Mouse (Mus musculus) lung, embryonic 16.5 days (tissue): Measurements from ENCODE around the gene Grik4. TPM values are rescaled to one million over a fixed set of nuclear protein-coding genes. Genes with fewer than 3 reads are reported as not detected.

Experiments used
- ATAC-seq: fragments of 200-750 bp; cut with Nextera tagmentation; 2 replicates; pipeline ENCODE4 v1.8.0; 2017; ENCODE audit warnings: low read depth, mild to moderate bottlenecking, moderate library complexity
- H3K27ac ChIP-seq: fragments of 300-500 bp; sonication (generic); 2 replicates; pipeline ENCODE4 v1.5.1; 2014; ENCODE audit warnings: mild to moderate bottlenecking, control low read depth, low read length
- H3K27me3 ChIP-seq: fragments of 300-500 bp; sonication (generic); 2 replicates; pipeline ENCODE4 v1.6.1; 2014; ENCODE audit warnings: low read depth, low read length, mixed read lengths; ENCODE audit not compliant: control insufficient read depth, insufficient read depth
- H3K36me3 ChIP-seq: fragments of 300-500 bp; sonication (generic); 2 replicates; pipeline ENCODE4 v1.6.1; 2014; ENCODE audit warnings: low read length; ENCODE audit not compliant: control insufficient read depth, insufficient read depth
- H3K4me1 ChIP-seq: fragments of 300-500 bp; sonication (generic); replicated peaks from 2 replicates; pipeline ENCODE4 v1.6.1; 2014; ENCODE audit warnings: low read length, mixed read lengths; ENCODE audit not compliant: control insufficient read depth, insufficient read depth
- H3K4me2 ChIP-seq: fragments of 300-500 bp; sonication (generic); 2 replicates; pipeline ENCODE4 v1.6.1; 2014; ENCODE audit warnings: low read depth, low read length, control low read depth
- H3K4me3 ChIP-seq: fragments of 300-500 bp; sonication (generic); 2 replicates; pipeline ENCODE4 v1.5.1; 2014; ENCODE audit warnings: mild to moderate bottlenecking, low read length, control low read depth
- H3K9ac ChIP-seq: fragments of 300-500 bp; sonication (generic); 2 replicates; pipeline ENCODE4 v1.6.1; 2014; ENCODE audit warnings: low read length, control low read depth
- H3K9me3 ChIP-seq: fragments of 300-500 bp; sonication (generic); 2 replicates; pipeline ENCODE4 v1.6.1; 2016; ENCODE audit warnings: low read length; ENCODE audit not compliant: control insufficient read depth
- WGBS: fragments of 180-500 bp; shearing (Covaris S2); extraction: QIAGEN DNeasy Blood & Tissue Kit; methylation state at CpG from one replicate; pipeline ENCODE4 v1.1.7; 2014; 5-methylcytosine and 5-hydroxymethylcytosine counted together
- polyA plus RNA-seq: library from polyadenylated mRNA; unstranded; fragments of >200 nt; fragmentation: Nextera tagmentation; extraction: Ambion mirVana; gene quantifications from 2 replicates; pipeline ENCODE4 v1.2.1, GENCODE M21; 2015

Gene Grik4
- polyA plus RNA-seq, 1 experiment from 2014 or later = 2.3 TPM

DNA sequence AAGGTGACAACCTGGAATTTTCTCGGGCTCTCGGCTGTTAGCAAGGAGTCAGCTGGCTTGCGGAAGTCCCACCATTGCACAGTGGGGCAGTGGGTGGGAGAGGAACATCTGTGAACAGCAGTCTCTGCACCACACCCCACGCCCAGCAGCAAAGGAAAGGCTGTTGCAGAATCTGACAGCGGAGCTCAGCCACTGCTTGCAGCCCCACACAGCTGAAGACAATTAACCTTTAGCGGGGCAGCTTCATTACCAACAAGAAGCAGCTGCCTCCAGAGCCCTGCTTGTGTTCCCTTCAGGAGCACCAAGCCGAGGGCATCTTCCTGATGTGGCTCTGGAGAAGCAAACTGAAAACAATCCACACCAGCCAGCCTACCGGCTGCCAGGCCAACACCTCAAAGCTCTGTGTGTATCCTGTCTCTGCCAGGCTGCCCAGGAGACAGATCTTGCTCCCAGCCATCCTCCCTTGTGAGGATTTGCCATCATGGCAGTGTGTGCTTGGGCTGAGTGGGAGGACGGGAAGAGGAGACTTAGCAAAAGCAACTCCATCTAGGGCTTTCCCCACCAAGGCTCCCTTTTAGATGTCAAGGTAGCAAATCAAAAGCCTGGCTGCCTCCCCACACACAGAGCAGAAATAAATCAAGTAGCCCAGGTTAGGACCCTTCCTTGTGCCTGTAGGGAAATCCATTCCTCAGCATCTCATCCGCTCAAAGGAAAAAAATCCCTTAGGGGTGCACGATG, 179.3 kb downstream of the Grik4 start:
- H3K4me2 ChIP-seq = no peak overlapping the region
- no peak overlapping the region for H3K4me3 ChIP-seq
- no peaks in the 10 kb centered on the region for H3K9me3 ChIP-seq
- no peaks in the 10 kb centered on the region for H3K27me3 ChIP-seq
- H3K4me1 ChIP-seq = peaks cover 5% of the 10 kb centered on the region; the same call in 1 of the 2 replicates
- no peak overlapping the region for H3K27ac ChIP-seq
- no peak overlapping the region for H3K9ac ChIP-seq
- 39% methylated on average over 11 of the region's 11 CpGs for WGBS
- ATAC-seq = peak; percentile 26; the same call in 1 of the 2 replicates
- no peaks in the 10 kb centered on the region for H3K36me3 ChIP-seq

DNA sequence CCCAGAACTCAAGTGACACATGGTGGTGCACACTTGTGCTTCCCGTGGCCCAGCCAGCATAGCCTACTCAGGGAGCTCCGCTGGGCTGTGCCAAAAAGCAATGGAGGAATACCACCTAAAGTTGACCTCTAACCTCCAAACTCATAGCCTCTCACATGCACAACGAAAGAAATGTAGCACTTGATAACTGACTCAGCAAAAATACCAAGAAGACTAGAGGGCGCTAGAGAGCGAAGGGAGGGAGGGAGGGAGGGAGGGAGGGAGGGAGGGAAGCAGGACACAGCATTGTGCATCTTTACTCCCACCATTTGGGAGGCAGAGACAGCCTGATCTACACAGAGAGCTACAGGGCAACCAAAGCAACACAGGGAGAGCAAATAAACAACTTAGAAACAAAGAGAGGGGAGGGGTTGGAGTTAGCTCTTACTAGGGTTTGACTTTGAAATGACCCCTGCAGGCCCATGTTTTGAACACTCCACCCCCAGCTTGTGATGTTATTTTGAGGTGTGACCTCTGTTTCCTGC, 185.5 kb downstream of the Grik4 start:
- H3K27ac ChIP-seq = no peak overlapping the region
- 50% methylated on average over 5 of the region's 5 CpGs for WGBS

GRCm38 (mm10) chr9:42757012-42757640, 187.2 kb downstream of the Grik4 start:
- no peaks in the 10 kb centered on the region for H3K9me3 ChIP-seq
- no peak overlapping the region for H3K27ac ChIP-seq
- no peak overlapping the region for H3K4me2 ChIP-seq
- no peaks in the 10 kb centered on the region for H3K27me3 ChIP-seq
- ATAC-seq = no peak
- no peaks in the 10 kb centered on the region for H3K4me1 ChIP-seq
- no peaks in the 10 kb centered on the region for H3K36me3 ChIP-seq
- H3K4me3 ChIP-seq = no peak overlapping the region
- WGBS = 68% methylated on average over 3 of the region's 3 CpGs
- H3K9ac ChIP-seq = no peak overlapping the region

More for the DNA sequence above, 185.5 kb downstream of the Grik4 start:
- H3K4me3 ChIP-seq = no peak overlapping the region
- H3K9me3 ChIP-seq = no peaks in the 10 kb centered on the region
- H3K9ac ChIP-seq = no peak overlapping the region
- 0 out of 2 replicates have a peak, but pooled peaks cover 1% of the 10 kb centered on the region for H3K4me1 ChIP-seq
- no peaks in the 10 kb centered on the region for H3K27me3 ChIP-seq
- H3K4me2 ChIP-seq = no peak overlapping the region
- no peak for ATAC-seq
- H3K36me3 ChIP-seq = no peaks in the 10 kb centered on the region

DNA sequence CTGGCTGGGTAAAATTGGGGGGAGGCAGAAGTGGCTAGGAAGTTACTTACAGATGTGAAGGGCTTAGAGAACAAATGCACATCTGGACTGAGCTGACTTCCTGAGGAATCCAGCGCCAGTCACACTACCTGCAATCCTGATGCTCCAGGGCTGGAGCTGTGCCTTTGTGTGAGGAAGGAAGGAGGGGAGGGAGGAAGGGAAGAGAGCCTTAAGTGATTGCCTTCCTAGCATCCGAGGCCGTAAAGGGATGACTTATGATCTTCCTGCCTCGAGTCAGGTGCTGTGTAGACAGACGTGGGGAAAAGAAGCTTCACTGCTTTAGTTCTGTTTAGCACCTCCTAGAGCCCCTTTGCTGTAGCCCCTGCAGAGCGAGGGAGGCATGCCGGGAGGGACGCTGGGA, 189.6 kb downstream of the Grik4 start:
- WGBS = 36% methylated on average over 8 of the region's 8 CpGs
- no peaks in the 10 kb centered on the region for H3K4me1 ChIP-seq
- no peak overlapping the region for H3K9ac ChIP-seq
- H3K27me3 ChIP-seq = no peaks in the 10 kb centered on the region
- ATAC-seq = no peak
- H3K9me3 ChIP-seq = no peaks in the 10 kb centered on the region
- H3K4me2 ChIP-seq = no peak overlapping the region
- H3K27ac ChIP-seq = no peak overlapping the region
- H3K36me3 ChIP-seq = no peaks in the 10 kb centered on the region
- no peak overlapping the region for H3K4me3 ChIP-seq

GRCm38 (mm10) chr9:42751160-42751559, 193.1 kb downstream of the Grik4 start:
- no peak for ATAC-seq
- Histone ChIP-seq H3K4me1 (no peaks in the 10 kb centered on the region), H3K9me3 (no peaks in the 10 kb centered on the region), H3K27me3 (no peaks in the 10 kb centered on the region), H3K9ac (no peak overlapping the region), H3K4me3 (no peak overlapping the region), H3K27ac (no peak overlapping the region), H3K36me3 (no peaks in the 10 kb centered on the region), H3K4me2 (no peak overlapping the region)
- 59% methylated on average over 2 of the region's 2 CpGs for WGBS

- Histone ChIP-seq H3K36me3 (no peaks in the 10 kb centered on the region), H3K9me3 (no peaks in the 10 kb centered on the region), H3K4me2 (no peak overlapping the region), H3K27me3 (no peaks in the 10 kb centered on the region), H3K9ac (no peak overlapping the region), H3K27ac (no peak overlapping the region), H3K4me3 (no peak overlapping the region), H3K4me1 (no peaks in the 10 kb centered on the region)
- 53% methylated on average over 3 of the region's 3 CpGs for WGBS
- no peak for ATAC-seq
These were observed 194.1 kb downstream of the Grik4 start for GRCm38 (mm10) chr9:42750176-42750575.

DNA sequence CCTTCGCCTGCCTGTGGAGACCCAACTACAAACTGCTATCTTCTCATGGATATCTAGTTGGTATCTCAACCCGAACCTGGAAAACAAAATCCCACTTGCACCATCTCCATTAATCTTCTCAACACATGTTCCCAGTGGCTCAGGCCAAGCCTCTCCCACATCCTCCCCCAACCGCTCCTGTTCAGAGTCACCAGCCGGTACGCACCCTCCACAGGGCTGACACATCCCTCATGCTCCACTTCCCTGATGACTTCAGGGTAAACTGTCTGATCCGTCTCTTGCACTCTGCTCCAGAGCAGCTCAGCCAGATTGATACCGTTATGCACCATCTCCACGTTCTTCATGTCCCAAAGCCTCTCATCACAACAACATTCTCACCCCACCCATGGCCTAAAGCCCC, 198.3 kb downstream of the Grik4 start:
- no peaks in the 10 kb centered on the region for H3K27me3 ChIP-seq
- H3K9ac ChIP-seq = no peak overlapping the region
- no peak for ATAC-seq
- WGBS = 42% methylated on average over 8 of the region's 8 CpGs
- H3K4me2 ChIP-seq = no peak overlapping the region
- H3K27ac ChIP-seq = no peak overlapping the region
- H3K4me3 ChIP-seq = no peak overlapping the region
- H3K4me1 ChIP-seq = no peaks in the 10 kb centered on the region
- H3K9me3 ChIP-seq = no peaks in the 10 kb centered on the region
- no peaks in the 10 kb centered on the region for H3K36me3 ChIP-seq

GRCm38 (mm10) chr9:42742385-42742784, 201.9 kb downstream of the Grik4 start:
- Histone ChIP-seq H3K27me3 (no peaks in the 10 kb centered on the region), H3K4me1 (no peaks in the 10 kb centered on the region), H3K9ac (no peak overlapping the region), H3K36me3 (no peaks in the 10 kb centered on the region), H3K9me3 (no peaks in the 10 kb centered on the region), H3K27ac (no peak overlapping the region), H3K4me2 (no peak overlapping the region), H3K4me3 (no peak overlapping the region)
- 55% methylated on average over 5 of the region's 5 CpGs for WGBS
- ATAC-seq = no peak

DNA sequence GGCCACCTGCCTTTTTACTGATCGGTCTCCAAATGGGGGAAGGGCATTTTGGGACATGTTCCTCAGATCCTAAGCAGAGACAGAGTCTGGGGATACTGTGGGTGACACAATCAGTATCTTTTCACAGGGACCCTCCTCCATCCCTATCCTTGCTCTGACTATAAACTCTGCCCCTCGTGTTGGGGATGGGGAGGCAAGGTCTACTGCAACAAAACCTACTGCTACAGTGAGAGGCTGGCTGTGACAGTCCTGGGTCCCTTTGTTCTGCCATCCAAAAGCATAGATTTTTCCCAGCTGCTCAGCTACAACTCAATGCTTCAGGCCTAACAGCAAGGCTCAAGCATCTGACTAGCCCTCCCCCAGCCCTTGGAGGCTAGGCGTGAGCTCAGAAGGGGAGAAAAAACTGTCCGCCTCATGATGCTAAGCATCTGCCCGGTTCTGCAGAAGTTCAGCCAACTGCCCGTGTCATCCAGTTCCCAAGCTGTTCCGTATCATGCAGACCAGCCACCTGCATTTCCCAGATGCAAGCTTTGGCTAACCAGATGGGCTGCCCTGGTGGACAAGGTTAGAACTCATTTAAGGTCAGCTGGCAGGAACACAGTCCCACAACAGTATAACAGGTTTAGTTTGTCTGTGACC, 207.5 kb downstream of the Grik4 start:
- no peak overlapping the region for H3K27ac ChIP-seq
- no peaks in the 10 kb centered on the region for H3K4me1 ChIP-seq
- no peak for ATAC-seq
- no peak overlapping the region for H3K4me2 ChIP-seq
- H3K9ac ChIP-seq = no peak overlapping the region
- H3K4me3 ChIP-seq = no peak overlapping the region
- no peaks in the 10 kb centered on the region for H3K9me3 ChIP-seq
- H3K27me3 ChIP-seq = no peaks in the 10 kb centered on the region
- H3K36me3 ChIP-seq = no peaks in the 10 kb centered on the region
- WGBS = 49% methylated on average over 7 of the region's 7 CpGs
